Mouse (Mus musculus) cortical plate, adult 2 months (tissue): ENCODE measurements around the gene Zcchc24.

Source experiments
- CTCF ChIP-seq: fragments of 200-500 bp; IDR thresholded peaks from 2 replicates; pipeline ENCODE4 v1.5.1; 2011; ENCODE audit warnings: mild to moderate bottlenecking, control low read depth, low read length; ENCODE audit not compliant: insufficient read depth; ENCODE audit errors: extremely low read depth
- POLR2A ChIP-seq: fragments of 200-500 bp; IDR thresholded peaks from 2 replicates; pipeline ENCODE4 v1.6.1; 2011; ENCODE audit warnings: mild to moderate bottlenecking, low read length, control low read depth; ENCODE audit not compliant: insufficient read depth; ENCODE audit errors: extremely low read depth

DNA sequence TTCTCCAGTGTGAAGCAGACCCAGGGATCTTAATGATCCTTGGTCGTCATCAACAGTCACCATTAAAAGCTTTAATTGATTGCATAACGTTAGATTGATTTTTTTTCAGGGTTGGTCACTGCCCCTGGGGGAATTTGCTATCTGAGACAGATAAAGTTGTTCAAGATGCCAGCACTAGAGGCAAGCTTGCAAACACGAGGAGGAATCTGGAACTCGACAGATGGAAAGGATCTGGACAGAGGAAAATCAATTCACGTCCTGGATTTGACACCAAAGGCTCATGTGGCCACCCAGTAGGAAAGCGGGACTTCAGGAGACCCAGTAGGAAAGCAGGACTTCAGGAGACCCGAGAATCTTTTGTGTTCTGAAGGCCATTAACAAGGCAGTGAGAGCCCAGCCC is 14.4 kb upstream of the Zcchc24 start:
- TF ChIP-seq CTCF (no peak), POLR2A (no peak)
